Comparison of ENCODE assay signal across 15 mouse cellular contexts in the genomic region with DNA sequence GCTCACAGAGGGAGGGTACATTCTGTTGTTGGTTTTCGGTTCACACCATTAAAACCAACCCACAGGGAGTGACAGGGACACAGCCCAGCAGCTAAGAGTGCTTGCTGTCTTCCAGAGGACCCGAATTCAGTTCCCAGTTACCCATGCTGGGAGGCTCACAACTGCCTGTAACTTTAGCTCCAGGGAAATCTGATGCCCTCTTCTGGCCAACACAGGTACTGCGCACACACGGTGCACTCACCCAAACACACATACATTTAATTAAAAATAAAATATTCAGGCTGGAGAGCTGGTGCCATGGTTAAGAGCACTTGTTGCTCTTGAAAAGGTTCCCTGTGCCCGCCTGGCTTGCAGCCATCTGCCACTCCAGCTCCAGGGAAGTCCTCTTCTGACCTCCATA.
A peak's percentile ranks its signal among the peaks of the same experiment; 100 is the strongest.
DNase-seq lines count a peak whose midpoint lies in the region; ATAC-seq and TF ChIP-seq lines count a peak whose summit lies in the region.
"Had no signal": no experiment of that assay in that cellular context is flagged by ENCODE, and none has a peak within 500 bp of the region (broad histone marks: within the 10 kb centered on the region; RNA-seq: fewer than 3 reads in every experiment).

No protein-coding gene starts in this region.

- peak; percentile 46; the same call in 1 of the 2 replicates for TF ChIP-seq CTCF in kidney, postnatal 0 days (IDR thresholded peaks at IDR 0.05; ENCODE audit: low read depth)
- TF ChIP-seq CTCF in liver, embryonic 14.5 days (IDR thresholded peaks at IDR 0.05; ENCODE audit: low read depth), result peak; percentile 77

- H3K4me2 ChIP-seq in kidney, postnatal 0 days (ENCODE audit: low read length), result no peak overlapping the region
- H3K4me2 ChIP-seq in kidney, embryonic 16.5 days (replicated peaks; ENCODE audit: low read depth, low read length), result no peak overlapping the region
- H3K4me2 ChIP-seq in liver, embryonic 14.5 days (ENCODE audit: low read depth), result no peak overlapping the region
- H3K4me2 ChIP-seq: limb, embryonic 15.5 days; neural tube, embryonic 15.5 days had no signal

- H3K9me3 ChIP-seq in kidney, postnatal 0 days (replicated peaks; ENCODE audit: low read length), result no peaks in the 10 kb centered on the region
- 0 out of 2 replicates have a peak, but pooled peaks cover 5% of the 10 kb centered on the region for H3K9me3 ChIP-seq in kidney, embryonic 16.5 days (ENCODE audit: low read length)
- H3K9me3 ChIP-seq in liver, embryonic 14.5 days (ENCODE audit: control insufficient read depth, low read length), result no peaks in the 10 kb centered on the region
- H3K9me3 ChIP-seq: limb, embryonic 15.5 days; neural tube, embryonic 15.5 days had no signal

- no peak for ATAC-seq in kidney, postnatal 0 days (replicated peaks; ENCODE audit: low FRiP score, low read depth)
- ATAC-seq in kidney, embryonic 16.5 days (ENCODE audit: low FRiP score, low TSS enrichment), result no peak
- no peak for ATAC-seq in liver, embryonic 14.5 days (ENCODE audit: insufficient read depth)
- ATAC-seq: forebrain, embryonic 16.5 days; inflammation-experienced regulatory T-cells, adult 6 months had no signal

- H3K36me3 ChIP-seq in kidney, postnatal 0 days (ENCODE audit: insufficient read depth, low read length), result no peaks in the 10 kb centered on the region
- no peaks in the 10 kb centered on the region for H3K36me3 ChIP-seq in kidney, embryonic 16.5 days (ENCODE audit: insufficient read depth, low read length)
- H3K36me3 ChIP-seq in liver, embryonic 14.5 days (replicated peaks; ENCODE audit: control insufficient read depth, insufficient read depth, low read depth), result no peaks in the 10 kb centered on the region
- H3K36me3 ChIP-seq: limb, embryonic 15.5 days; neural tube, embryonic 15.5 days had no signal

- no peak overlapping the region for H3K4me3 ChIP-seq in kidney, postnatal 0 days (replicated peaks; ENCODE audit: low read depth, low read length)
- no peak overlapping the region for H3K4me3 ChIP-seq in kidney, embryonic 16.5 days (ENCODE audit: low read length)
- no peak overlapping the region for H3K4me3 ChIP-seq in liver, embryonic 14.5 days (ENCODE audit: insufficient read depth in 1 of 2, low read depth in 2 of 2, low read length in 2 of 2)
- H3K4me3 ChIP-seq: limb, embryonic 15.5 days; neural tube, embryonic 15.5 days had no signal

- H3K4me1 ChIP-seq in kidney, postnatal 0 days (replicated peaks; ENCODE audit: insufficient read depth, low read length), result no peaks in the 10 kb centered on the region
- no peaks in the 10 kb centered on the region for H3K4me1 ChIP-seq in kidney, embryonic 16.5 days (ENCODE audit: insufficient read depth, low read length)
- H3K4me1 ChIP-seq in liver, embryonic 14.5 days (replicated peaks; ENCODE audit: control insufficient read depth in 2 of 2, insufficient read depth in 2 of 2, low read length in 1 of 2), result peaks cover 0 to 7% of the 10 kb centered on the region in 2 experiments; a peak in 1 of 4 replicates

- no peak for TF ChIP-seq EP300 in liver, embryonic 14.5 days (IDR thresholded peaks at IDR 0.05; ENCODE audit: low read depth)

- H3K27ac ChIP-seq in kidney, postnatal 0 days, result no peak overlapping the region
- H3K27ac ChIP-seq in kidney, embryonic 16.5 days (ENCODE audit: low read length), result no peak overlapping the region
- no peak overlapping the region for H3K27ac ChIP-seq in liver, embryonic 14.5 days
- H3K27ac ChIP-seq: limb, embryonic 15.5 days; macrophage; neural tube, embryonic 15.5 days had no signal

- DNase-seq in kidney, postnatal 0 days (ENCODE audit: low spot score), result no peak
- DNase-seq in B cell, adult 2 months, result peak; percentile 37 to 47
- DNase-seq in ES-CJ7 (ENCODE audit: low read depth, low spot score), result peak; percentile 70
- DNase-seq in liver, embryonic 14.5 days (ENCODE audit: low read depth in 3 of 3, low spot score in 3 of 3), result no peak
- DNase-seq in heart, adult 18-20 months, result no peak
- no peak for DNase-seq in embryo, embryonic 11 days
- DNase-seq: cerebellum, postnatal 36 days; kidney, postnatal 36 days; thymus, postnatal 36 days had no signal

- over 99% methylated on average over 5 of the region's 5 CpGs for WGBS in kidney, postnatal 0 days
- 96% methylated on average over 5 of the region's 5 CpGs for WGBS in kidney, embryonic 16.5 days
- WGBS in liver, embryonic 14.5 days (ENCODE audit: insufficient replicate concordance), result 84% methylated on average over 5 of the region's 5 CpGs

- no peaks in the 10 kb centered on the region for H3K27me3 ChIP-seq in kidney, postnatal 0 days (ENCODE audit: insufficient read depth, low read length)
- H3K27me3 ChIP-seq in kidney, embryonic 16.5 days (ENCODE audit: insufficient read depth, low read length), result no peaks in the 10 kb centered on the region
- H3K27me3 ChIP-seq in liver, embryonic 14.5 days (ENCODE audit: control insufficient read depth, insufficient read depth, low read length), result peaks cover 4% of the 10 kb centered on the region; the same call in 1 of the 2 replicates
- H3K27me3 ChIP-seq: neural tube, embryonic 15.5 days had no signal

- H3K9ac ChIP-seq in kidney, postnatal 0 days (ENCODE audit: low read depth, low read length), result no peak overlapping the region
- no peak overlapping the region for H3K9ac ChIP-seq in kidney, embryonic 16.5 days (replicated peaks; ENCODE audit: low read length)
- H3K9ac ChIP-seq in liver, embryonic 14.5 days (replicated peaks), result no peak overlapping the region
- H3K9ac ChIP-seq: limb, embryonic 15.5 days; neural tube, embryonic 15.5 days had no signal

Comparison
In these comparisons a context has a peak if more than half of its experiments do, and no peak if none do; other contexts are left out.
1. DNase-seq: peak in B cell, adult 2 months (2 of 2) and ES-CJ7 (single experiment); none in kidney, postnatal 0 days (single experiment), liver, embryonic 14.5 days (0 of 3), heart, adult 18-20 months (0 of 2) and embryo, embryonic 11 days (single experiment).